Mouse (Mus musculus): ENCODE results near the gene Adgrg5. TPM values are rescaled to one million over a fixed set of nuclear protein-coding genes. Genes with fewer than 3 reads are reported as not detected.

Adgrg5 gene
- polyA plus RNA-seq, 1 experiment from 2014 or later: 0.21 TPM

GRCm38 (mm10) chr8:94953624-94954367 is 30.3 kb downstream of the Adgrg5 start:
- Histone ChIP-seq H3K4me3 (ENCODE audit: low read depth, low read length) (no peak overlapping the region), H3K27me3 (ENCODE audit: insufficient read depth, low read length) (no peaks in the 10 kb centered on the region), H3K27ac (ENCODE audit: low read depth) (peak overlapping the region; percentile 87), H3K9ac (no peak overlapping the region), H3K36me3 (ENCODE audit: insufficient read depth) (no peaks in the 10 kb centered on the region), H3K9me3 (ENCODE audit: low read depth, low read length) (no peaks in the 10 kb centered on the region), H3K4me2 (peak overlapping the region; percentile 42; the same call in 1 of the 2 replicates), H3K4me1 (ENCODE audit: insufficient read depth) (0 out of 2 replicates have a peak, but pooled peaks cover 4% of the 10 kb centered on the region)
- WGBS: 44% methylated on average over 7 of the region's 7 CpGs
- no peak for DNase-seq
- TF ChIP-seq CTCF (IDR thresholded peaks at IDR 0.05; ENCODE audit: low read depth): no peak
- no peak for ATAC-seq (ENCODE audit: insufficient read depth)

GRCm38 (mm10) chr8:94954368-94954737 is 30.9 kb downstream of the Adgrg5 start:
- peak; percentile 65 for ATAC-seq (ENCODE audit: insufficient read depth)
- Histone ChIP-seq H3K27ac (ENCODE audit: low read depth) (peak overlapping the region; percentile 87), H3K4me2 (peak overlapping the region; percentile 42; the same call in 1 of the 2 replicates), H3K27me3 (ENCODE audit: insufficient read depth, low read length) (no peaks in the 10 kb centered on the region), H3K9ac (no peak overlapping the region), H3K4me3 (ENCODE audit: low read depth, low read length) (no peak overlapping the region), H3K9me3 (ENCODE audit: low read depth, low read length) (no peaks in the 10 kb centered on the region), H3K4me1 (ENCODE audit: insufficient read depth) (0 out of 2 replicates have a peak, but pooled peaks cover 4% of the 10 kb centered on the region), H3K36me3 (ENCODE audit: insufficient read depth) (no peaks in the 10 kb centered on the region)
- no peak for TF ChIP-seq CTCF (IDR thresholded peaks at IDR 0.05; ENCODE audit: low read depth)
- 42% methylated on average over 7 of the region's 7 CpGs for WGBS
- DNase-seq: peak; percentile 74

DNA sequence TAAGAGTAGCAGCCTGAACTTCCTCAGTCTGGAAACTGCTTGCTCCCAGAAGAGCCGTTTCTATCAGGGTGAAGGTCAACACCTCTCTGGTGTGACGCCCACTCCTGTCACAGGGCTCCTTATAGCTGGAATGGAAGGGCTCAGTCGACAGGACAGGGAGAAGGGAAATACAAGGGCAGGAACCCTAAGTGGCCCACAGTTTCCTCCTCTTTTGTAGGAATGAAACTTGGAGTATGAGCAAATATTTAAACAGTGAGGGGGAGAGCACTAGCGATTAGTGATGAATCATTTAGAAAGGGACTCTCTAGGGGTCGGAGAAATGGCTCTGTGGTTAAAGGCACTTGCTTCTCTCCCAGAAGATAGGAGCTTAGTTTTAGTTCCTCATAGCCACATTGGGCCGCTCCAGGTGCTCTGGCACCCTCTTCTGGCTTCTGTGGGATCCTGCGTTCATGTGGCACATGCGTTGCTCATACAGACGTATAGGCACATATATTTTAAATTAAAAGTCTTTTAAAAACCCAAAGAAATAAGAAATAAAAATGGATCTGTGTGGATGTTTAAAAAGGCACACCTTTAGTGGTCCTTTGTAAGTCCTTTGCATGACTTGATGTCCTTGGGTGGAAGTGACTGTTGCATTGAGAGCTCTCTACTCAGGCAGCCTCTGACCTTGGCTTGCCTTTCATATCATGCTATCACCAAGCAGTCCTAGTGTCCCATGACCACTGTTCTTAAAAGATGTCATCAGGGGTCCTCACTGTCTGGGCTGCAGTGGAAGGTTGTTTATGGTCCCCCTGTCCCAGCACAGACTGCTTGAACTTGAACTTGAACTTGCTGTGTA is 31.6 kb downstream of the Adgrg5 start:
- no peaks in the 10 kb centered on the region for H3K27me3 ChIP-seq (ENCODE audit: insufficient read depth, low read length)
- H3K36me3 ChIP-seq (ENCODE audit: insufficient read depth): no peaks in the 10 kb centered on the region
- peak overlapping the region; percentile 87 for H3K27ac ChIP-seq (ENCODE audit: low read depth)
- H3K4me3 ChIP-seq (ENCODE audit: low read depth, low read length): no peak overlapping the region
- 0 out of 2 replicates have a peak, but pooled peaks cover 4% of the 10 kb centered on the region for H3K4me1 ChIP-seq (ENCODE audit: insufficient read depth)
- H3K9ac ChIP-seq: no peak overlapping the region
- ATAC-seq (ENCODE audit: insufficient read depth) (peak; percentile 74), DNase-seq (peak; percentile 81)
- peak overlapping the region; percentile 42; the same call in 1 of the 2 replicates for H3K4me2 ChIP-seq
- WGBS: 15% methylated on average over 9 of the region's 9 CpGs
- H3K9me3 ChIP-seq (ENCODE audit: low read depth, low read length): no peaks in the 10 kb centered on the region
- TF ChIP-seq CTCF (IDR thresholded peaks at IDR 0.05; ENCODE audit: low read depth): peak; percentile 67

DNA sequence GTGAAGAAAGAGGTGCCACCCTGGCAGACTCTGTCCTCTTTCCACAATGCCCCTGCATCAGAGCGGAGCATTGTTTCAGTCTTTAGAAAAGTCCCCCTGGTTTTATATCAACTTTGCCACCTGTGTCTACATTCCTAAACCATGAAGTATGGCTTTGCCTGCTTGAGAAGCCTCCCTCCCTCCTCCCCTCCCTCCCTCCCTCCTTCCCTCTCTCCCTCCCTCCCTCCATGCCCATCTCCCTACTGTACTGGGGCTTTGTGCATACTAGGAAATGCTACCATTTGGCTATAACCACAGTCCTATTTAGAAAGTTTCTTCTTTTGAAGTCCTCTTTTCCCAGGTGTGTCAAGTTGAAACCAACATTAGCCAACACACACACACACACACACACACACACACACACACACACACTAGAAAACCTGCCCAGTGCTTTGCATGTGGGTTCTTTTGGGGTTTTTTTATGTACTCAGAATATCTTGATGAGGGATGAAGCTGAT is 32.6 kb downstream of the Adgrg5 start:
- H3K9ac ChIP-seq: no peak overlapping the region
- H3K27ac ChIP-seq (ENCODE audit: low read depth): peak overlapping the region; percentile 87
- DNase-seq (peak; percentile 53), ATAC-seq (ENCODE audit: insufficient read depth) (peak; percentile 33; the same call in 1 of the 2 replicates)
- no peak for TF ChIP-seq CTCF (IDR thresholded peaks at IDR 0.05; ENCODE audit: low read depth)
- WGBS: 57% methylated on average over 1 of the region's 1 CpGs
- H3K4me2 ChIP-seq: no peak overlapping the region
- H3K27me3 ChIP-seq (ENCODE audit: insufficient read depth, low read length): no peaks in the 10 kb centered on the region
- 0 out of 2 replicates have a peak, but pooled peaks cover 4% of the 10 kb centered on the region for H3K4me1 ChIP-seq (ENCODE audit: insufficient read depth)
- H3K4me3 ChIP-seq (ENCODE audit: low read depth, low read length): no peak overlapping the region
- no peaks in the 10 kb centered on the region for H3K36me3 ChIP-seq (ENCODE audit: insufficient read depth)
- H3K9me3 ChIP-seq (ENCODE audit: low read depth, low read length): no peaks in the 10 kb centered on the region

GRCm38 (mm10) chr8:94962201-94962600 is 38.7 kb downstream of the Adgrg5 start:
- Histone ChIP-seq H3K4me1 (ENCODE audit: insufficient read depth) (no peaks in the 10 kb centered on the region), H3K27me3 (ENCODE audit: insufficient read depth, low read length) (no peaks in the 10 kb centered on the region), H3K4me2 (no peak overlapping the region), H3K27ac (ENCODE audit: low read depth) (no peak overlapping the region), H3K9ac (no peak overlapping the region), H3K9me3 (ENCODE audit: low read depth, low read length) (no peaks in the 10 kb centered on the region), H3K4me3 (ENCODE audit: low read depth, low read length) (no peak overlapping the region), H3K36me3 (ENCODE audit: insufficient read depth) (no peaks in the 10 kb centered on the region)
- DNase-seq (no peak), ATAC-seq (ENCODE audit: insufficient read depth) (no peak)
- TF ChIP-seq CTCF (IDR thresholded peaks at IDR 0.05; ENCODE audit: low read depth): no peak
- WGBS: 65% methylated on average over 1 of the region's 1 CpGs

GRCm38 (mm10) chr8:94964828-94965227 is 41.3 kb downstream of the Adgrg5 start:
- 21% methylated on average over 10 of the region's 10 CpGs for WGBS
- Histone ChIP-seq H3K4me1 (ENCODE audit: insufficient read depth) (no peaks in the 10 kb centered on the region), H3K4me2 (no peak overlapping the region), H3K36me3 (ENCODE audit: insufficient read depth) (no peaks in the 10 kb centered on the region), H3K27ac (ENCODE audit: low read depth) (peak overlapping the region; percentile 47; the same call in 1 of the 2 replicates), H3K4me3 (ENCODE audit: low read depth, low read length) (no peak overlapping the region), H3K27me3 (ENCODE audit: insufficient read depth, low read length) (no peaks in the 10 kb centered on the region), H3K9ac (no peak overlapping the region), H3K9me3 (ENCODE audit: low read depth, low read length) (no peaks in the 10 kb centered on the region)
- DNase-seq (no peak), ATAC-seq (ENCODE audit: insufficient read depth) (no peak; the same call in 1 of the 2 replicates)
- no peak for TF ChIP-seq CTCF (IDR thresholded peaks at IDR 0.05; ENCODE audit: low read depth)

GRCm38 (mm10) chr8:94966578-94966977 is 43.1 kb downstream of the Adgrg5 start:
- Histone ChIP-seq H3K4me3 (ENCODE audit: low read depth, low read length) (no peak overlapping the region), H3K9me3 (ENCODE audit: low read depth, low read length) (no peaks in the 10 kb centered on the region), H3K36me3 (ENCODE audit: insufficient read depth) (no peaks in the 10 kb centered on the region), H3K4me2 (no peak overlapping the region), H3K4me1 (ENCODE audit: insufficient read depth) (no peaks in the 10 kb centered on the region), H3K27me3 (ENCODE audit: insufficient read depth, low read length) (no peaks in the 10 kb centered on the region), H3K9ac (no peak overlapping the region), H3K27ac (ENCODE audit: low read depth) (no peak overlapping the region)
- ATAC-seq (ENCODE audit: insufficient read depth): no peak
- TF ChIP-seq CTCF (IDR thresholded peaks at IDR 0.05; ENCODE audit: low read depth): peak; percentile 82
- peak; percentile 81 for DNase-seq
- WGBS: 16% methylated on average over 7 of the region's 7 CpGs
